Mouse (Mus musculus) kidney, adult 2 months (tissue): ENCODE measurements around the gene Rab5b.

Experiments used
- CTCF ChIP-seq: fragments of 200-500 bp; conservative IDR thresholded peaks from 2 replicates; pipeline ENCODE4 v1.5.1; 2011; ENCODE audit warnings: low read depth, mild to moderate bottlenecking, control low read depth, low read length, moderate library complexity, mixed read lengths; ENCODE audit not compliant: insufficient read depth, insufficient read length
- POLR2A ChIP-seq: fragments of 200-500 bp; IDR thresholded peaks from one replicate; pipeline ENCODE4 v1.6.1; 2011; ENCODE audit warnings: low read depth, low read length, control low read depth

- TF ChIP-seq CTCF: no peak
- no peak for TF ChIP-seq POLR2A
Observed at GRCm38 (mm10) chr10:128728059-128728458, 32.0 kb upstream of the Rab5b start.
